Mouse (Mus musculus): ENCODE measurements around the gene Wbp2.
"Not testable (repeated sequence)": the region's sequence is repeated elsewhere in the genome, so short reads cannot be mapped to it uniquely, and the experiment has no call there.

Wbp2 gene

DNA sequence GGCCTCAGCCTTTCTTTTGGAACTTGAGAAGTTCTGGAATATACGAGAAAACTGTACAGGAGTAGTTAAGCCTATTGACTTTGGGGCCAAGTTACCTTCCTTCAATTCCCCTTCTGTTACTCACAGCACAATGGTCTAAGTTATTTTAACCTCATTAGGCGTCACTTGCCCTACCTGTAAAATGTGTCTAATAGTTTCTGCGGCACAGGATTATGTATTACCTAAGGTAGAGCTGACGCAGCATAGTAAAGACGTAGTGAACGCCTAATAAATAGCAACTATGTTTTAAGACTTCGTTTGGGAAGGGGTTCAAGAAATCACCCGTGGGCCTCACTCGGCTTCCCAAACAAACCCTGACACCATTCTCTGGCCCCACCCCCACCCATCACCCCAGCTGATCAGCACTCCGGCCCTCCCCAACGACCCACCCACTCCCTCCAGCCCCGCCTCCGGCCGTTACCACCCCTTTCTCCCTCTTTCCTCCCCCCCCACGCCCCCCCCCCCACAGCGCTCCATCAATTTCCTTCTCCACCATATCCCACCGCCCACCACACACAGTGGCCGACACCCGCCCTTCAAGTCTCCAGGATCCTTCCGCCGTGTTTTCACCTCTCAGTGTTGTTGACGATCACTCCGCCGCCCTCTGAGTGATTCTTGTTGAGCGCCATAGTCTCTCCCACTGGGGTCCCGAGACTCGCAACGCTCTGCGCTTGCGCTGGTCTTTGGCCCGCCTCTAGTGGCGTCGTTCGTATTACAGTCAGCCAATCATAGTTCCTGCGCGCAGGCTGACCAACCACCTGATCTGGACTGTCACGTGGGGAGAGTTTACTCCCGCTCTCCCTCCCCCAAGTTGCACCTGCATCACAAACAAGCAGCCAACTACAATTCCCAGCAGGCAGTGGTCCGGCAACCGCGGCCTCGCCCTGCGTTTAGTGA, at the start of gene Wbp2:
TSS of gene Wbp2 (minus strand) at position 738 of the 936 bp plus-strand sequence.
- peak; percentile 96 for DNase-seq (ENCODE audit: extremely low spot score)

DNA sequence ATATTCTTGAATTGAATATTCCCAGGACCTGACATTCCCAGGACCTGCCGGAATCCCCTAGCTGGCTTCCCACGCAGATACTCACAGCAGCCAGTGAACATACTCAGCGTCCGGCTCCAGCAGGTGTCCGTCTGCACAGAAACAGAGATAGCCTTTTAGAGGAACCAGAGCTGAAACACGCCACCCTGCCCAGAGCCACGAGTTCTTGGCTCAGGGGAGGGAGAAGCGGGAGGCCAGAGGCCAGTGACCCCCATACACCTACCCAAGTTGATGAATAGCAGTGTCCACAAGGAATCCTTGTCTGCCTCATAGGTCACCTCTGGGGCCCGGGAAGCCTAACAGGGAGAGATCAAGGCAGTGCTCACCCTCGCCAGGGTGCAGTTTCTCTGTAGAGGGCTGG, 47.4 kb upstream of the Wbp2 start:
- no peak for DNase-seq (ENCODE audit: extremely low spot score)

DNA sequence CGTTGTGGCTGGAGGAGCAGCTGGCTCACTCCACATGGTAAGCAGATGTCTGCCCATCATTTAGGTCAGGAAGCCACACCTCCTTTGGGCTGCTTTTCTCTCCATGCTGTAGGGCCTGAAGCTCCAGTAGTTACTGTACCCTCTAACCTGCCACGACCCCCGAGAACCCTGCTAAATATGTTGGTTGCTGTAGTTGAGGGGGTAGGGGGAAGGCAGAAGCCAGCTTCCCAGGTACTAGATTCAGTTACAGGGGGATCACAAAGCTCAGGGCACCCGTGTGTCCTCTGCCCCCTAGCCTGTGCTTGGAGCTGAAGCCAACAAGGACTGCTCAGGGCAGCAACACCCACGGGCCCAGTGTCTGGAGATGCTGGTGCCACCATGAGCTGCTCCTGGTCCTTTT, 46.7 kb upstream of the Wbp2 start:
- DNase-seq (ENCODE audit: extremely low spot score) = no peak

DNA sequence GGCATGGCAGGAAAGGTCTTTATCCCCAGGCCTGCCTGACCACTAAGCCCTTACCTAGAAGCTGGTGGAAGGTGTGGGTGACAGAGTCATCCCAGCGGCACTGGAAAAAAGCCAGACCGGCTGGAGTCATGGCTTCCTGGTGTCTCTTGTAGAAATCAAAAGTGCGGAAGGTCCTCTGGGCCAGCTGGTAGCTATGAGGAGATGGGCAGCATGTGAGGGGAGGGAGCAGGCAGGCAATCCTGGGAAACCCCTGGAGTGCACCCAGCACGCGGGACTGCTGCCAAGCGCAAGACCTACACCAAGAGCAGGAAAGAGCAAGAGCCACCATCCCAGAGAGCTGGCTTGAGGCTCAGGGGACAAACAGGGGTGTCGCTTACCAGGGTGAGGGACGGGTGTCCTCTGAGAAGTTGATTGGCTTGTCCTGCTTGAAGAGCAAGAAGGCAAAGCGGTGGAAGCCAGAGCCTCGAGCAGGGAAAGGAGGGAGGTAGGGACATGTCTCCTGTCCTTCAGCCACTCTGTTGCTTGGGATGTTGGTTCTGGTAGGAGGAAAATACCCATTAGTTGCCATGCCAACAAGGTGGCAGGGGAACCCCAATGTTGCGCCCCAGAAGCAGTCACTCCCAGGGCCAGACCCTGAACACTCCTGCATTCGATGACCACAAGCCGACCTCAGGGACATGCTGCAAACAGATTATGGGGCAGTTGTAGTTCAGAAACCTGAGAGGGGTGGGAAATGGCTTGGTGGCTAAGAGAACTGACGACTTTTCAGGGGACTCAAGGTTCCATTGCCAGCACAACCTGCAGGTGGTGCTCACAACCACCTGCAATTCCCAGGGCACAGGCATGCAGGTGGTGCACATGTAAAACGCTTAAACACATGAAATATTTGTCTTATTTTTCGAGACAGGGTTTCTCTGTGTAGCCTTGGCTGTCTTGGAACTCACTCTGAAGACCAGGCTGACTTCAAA, 45.9 kb upstream of the Wbp2 start:
- DNase-seq (ENCODE audit: extremely low spot score) = no peak

- DNase-seq (ENCODE audit: extremely low spot score) = no peak
Observed at GRCm38 (mm10) chr11:116131349-116132170, 44.8 kb upstream of the Wbp2 start.

GRCm38 (mm10) chr11:116130488-116131205, 43.9 kb upstream of the Wbp2 start, which contains the start of gene Trim65:
Gene Trim65, minus strand, starts transcription at chr11:116131128.
- peak; percentile 84 for DNase-seq (ENCODE audit: extremely low spot score)

- no peak for DNase-seq (ENCODE audit: extremely low spot score)
Observed at GRCm38 (mm10) chr11:116129993-116130487, 43.2 kb upstream of the Wbp2 start.

DNA sequence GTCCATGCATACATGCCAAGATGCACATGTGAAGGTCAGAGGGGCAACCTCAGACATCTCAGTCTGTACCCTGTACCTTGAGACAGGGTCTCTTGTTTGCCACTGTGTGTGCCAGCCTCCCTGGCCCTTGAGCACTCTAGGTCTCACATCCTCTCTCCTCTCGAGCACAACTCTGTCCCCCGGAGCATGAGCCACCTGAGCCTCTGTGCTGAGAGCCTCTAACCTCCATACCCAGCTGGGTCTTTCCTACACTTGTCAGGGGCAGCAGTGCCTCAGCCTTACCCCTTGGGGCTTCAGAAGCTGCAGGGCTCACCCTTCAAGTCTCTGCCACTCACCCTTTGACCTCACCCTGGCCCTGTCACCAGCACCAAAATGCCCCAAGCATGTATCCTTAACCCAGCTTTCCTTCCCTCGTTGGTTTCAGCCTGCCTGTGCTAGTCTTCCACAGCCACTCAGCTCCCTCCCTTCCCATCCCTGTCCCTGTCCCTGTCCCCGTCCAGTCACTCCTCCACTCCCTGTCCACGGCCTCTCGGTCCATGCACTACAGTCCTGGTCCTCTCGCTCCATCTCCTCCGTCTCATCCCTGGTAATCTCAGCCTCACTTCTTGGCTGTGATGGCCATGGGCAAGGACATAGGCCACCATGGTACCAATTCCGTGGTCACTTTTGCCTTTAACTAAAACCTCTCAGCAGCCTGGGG, 42.4 kb upstream of the Wbp2 start:
- DNase-seq (ENCODE audit: extremely low spot score) = no peak

- no peak for DNase-seq (ENCODE audit: extremely low spot score)
Observed at GRCm38 (mm10) chr11:116127986-116128385, 41.2 kb upstream of the Wbp2 start.

GRCm38 (mm10) chr11:116127156-116127980, 40.6 kb upstream of the Wbp2 start, which contains the start of gene Trim47:
Gene Trim47, minus strand, starts transcription at chr11:116127210.
- peak; percentile 80 for DNase-seq (ENCODE audit: extremely low spot score)

GRCm38 (mm10) chr11:116126261-116126660, 39.5 kb upstream of the Wbp2 start:
- no peak for DNase-seq (ENCODE audit: extremely low spot score)

- not testable (repeated sequence) for DNase-seq (ENCODE audit: extremely low spot score)
Observed at GRCm38 (mm10) chr11:116121731-116122245, 35.0 kb upstream of the Wbp2 start.

DNA sequence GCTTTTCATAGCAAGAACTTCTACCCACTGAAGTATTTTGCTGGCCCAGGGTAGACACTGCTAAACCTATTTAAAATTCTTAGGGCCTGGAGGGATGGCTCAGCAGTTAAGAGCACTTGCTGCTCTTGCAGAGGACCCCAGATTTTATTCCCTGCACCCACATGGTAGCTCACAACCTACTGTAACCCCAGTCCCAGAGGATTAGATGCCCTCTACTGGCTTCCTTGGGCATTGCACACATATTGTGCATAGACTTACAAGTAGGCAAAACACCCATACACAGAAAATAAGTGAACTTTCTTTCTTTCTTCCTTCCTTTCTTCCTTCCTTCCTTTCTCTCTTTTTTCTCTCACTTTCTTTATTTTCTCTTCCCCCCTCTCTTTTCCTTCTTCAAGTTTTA, 31.0 kb upstream of the Wbp2 start:
- no peak for DNase-seq (ENCODE audit: extremely low spot score)

- DNase-seq (ENCODE audit: extremely low spot score) = no peak
Observed at GRCm38 (mm10) chr11:116117241-116117640, 30.4 kb upstream of the Wbp2 start.

DNA sequence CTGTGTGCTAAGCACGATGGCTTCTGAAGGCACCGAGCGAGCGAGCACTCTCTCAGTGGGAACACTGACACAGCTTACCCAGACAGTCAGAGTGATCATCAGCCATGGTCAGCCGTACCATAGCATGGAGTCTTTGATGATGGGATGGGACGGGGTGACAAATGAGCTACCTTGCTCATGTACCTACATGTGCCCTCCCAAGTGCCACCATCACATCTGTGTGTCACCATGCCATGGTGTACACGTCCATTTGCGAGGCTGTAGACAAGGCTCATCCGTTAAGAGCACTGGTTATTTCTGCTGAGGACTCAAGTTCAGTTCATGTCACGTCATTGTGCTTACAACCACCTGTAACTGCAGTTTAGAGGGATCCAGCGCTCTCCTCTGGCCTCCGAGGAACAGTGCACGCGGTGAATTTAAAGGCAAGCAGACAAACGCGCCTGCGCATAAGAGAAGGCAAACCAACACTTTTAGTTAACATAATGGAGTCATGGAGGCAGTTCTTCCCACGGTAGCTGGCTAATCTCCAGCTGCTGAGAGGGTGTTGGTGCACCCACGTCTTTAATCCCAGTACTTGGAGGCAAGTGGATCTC, 24.9 kb upstream of the Wbp2 start:
- no peak for DNase-seq (ENCODE audit: extremely low spot score)

DNA sequence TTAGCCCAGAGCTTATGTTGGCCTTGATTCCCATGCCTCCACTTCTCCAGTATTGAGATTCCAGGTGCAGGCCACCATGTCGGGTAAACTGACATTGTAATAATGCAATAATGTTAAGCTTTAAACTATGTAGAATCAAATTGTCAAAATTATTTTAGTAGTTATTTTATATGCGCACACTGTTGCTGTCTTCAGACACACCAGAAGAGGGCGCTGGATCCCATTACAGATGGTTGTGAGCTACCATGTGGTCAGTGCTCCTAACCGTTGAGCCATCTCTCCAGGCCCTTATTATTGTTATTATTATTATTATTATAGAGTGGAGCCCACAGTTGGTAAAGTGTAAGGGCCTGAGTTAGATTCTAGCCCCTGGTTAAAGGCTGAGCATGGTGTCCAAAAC, 24.3 kb upstream of the Wbp2 start:
- no peak for DNase-seq (ENCODE audit: extremely low spot score)

- DNase-seq (ENCODE audit: extremely low spot score) = no peak
Observed at GRCm38 (mm10) chr11:116110540-116110939, 23.7 kb upstream of the Wbp2 start.

DNA sequence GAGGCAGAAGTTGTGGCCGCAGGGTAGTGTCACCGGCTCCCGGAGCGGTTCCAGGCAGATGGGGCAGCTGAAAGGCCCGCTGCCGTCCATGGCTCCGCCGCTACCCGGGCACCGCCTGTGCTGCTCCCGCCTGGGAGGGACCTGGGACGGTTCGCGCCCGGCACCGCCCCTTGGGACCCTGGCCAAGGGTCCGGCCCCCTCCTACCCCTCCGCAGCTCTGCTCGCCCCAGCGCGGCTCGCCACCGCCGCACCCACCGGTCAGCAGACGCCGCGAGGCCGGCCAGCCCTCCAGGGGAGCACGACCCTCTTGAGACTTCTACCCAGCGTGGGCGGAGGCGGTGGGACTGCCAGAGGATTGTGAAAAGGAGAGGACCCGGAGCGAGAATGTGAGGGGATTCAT, 23.3 kb upstream of the Wbp2 start:
- no peak for DNase-seq (ENCODE audit: extremely low spot score)

Measured in embryo, embryonic 9.5 days (tissue).